Mouse (Mus musculus) kidney, adult 18-20 months (tissue): ENCODE measurements at regions not wholly inside any gene's neighbourhood (a gene's known extent, or its start where the extent isn't known, plus 50 kb on each side); places are given as distances from the start of the nearest gene placed in this dataset.

Experiments used
- DNase-seq: peaks from one replicate; pipeline ENCODE4 v3.0.0; 2021

DNA sequence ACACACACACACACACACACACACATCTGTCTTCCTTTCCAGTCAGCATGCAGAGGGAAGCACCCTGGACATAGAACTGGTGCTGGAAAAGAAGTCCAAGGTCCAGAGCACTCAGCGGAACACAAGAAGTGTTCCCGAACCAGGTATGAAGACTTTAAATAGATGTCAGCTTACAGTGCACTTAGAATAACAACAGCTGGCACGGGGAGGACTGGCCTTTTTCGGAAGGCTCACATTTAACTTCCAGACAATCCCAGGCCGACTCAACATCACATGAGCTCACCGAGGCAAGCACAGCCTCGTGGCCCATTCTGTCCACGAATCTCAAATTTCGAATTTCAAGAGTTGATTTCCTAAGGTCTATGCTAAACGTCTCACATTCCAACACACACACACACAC, 70.9 kb upstream of the Slc25a33 start:
- DNase-seq: no peak

DNA sequence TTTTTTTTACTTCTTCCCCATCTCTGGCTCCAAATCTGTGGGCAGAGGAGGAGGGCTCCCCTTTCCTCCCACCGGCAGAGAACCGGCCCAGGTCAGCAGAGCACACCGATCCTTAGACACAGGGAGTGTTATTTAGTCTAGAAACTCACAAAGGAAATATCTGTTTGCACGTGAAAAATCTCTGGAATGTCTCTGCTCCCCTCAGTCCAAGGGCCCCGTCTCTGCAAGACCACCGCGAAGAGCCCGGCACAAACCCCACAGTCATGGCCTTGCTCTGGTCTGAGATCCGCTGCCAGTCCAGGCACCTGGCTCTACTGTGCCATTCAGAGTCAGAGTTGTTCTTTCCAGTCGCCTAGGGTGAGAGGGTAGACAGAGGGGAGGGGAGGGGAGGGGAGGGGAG, 69.7 kb upstream of the Slc25a33 start:
- no peak for DNase-seq

DNA sequence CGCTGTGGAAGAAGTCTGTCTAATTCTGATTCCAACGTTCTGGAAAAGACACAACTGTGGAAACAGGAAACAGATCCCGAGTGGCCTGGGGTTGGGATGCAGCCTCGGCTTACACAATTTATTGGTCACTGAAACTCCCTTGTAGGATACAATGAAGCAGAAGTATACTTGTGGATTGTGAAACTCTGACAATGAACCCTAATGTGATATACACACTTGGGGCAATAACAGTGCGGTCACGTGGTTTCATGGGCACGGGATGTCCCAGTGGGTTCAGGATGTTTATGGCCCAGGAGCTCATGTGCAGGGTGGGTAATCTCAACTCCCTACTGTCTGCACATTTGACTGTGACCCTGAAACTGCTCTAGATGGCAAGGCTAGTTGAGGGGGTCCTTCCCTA, 68.8 kb upstream of the Slc25a33 start:
- DNase-seq: no peak

DNA sequence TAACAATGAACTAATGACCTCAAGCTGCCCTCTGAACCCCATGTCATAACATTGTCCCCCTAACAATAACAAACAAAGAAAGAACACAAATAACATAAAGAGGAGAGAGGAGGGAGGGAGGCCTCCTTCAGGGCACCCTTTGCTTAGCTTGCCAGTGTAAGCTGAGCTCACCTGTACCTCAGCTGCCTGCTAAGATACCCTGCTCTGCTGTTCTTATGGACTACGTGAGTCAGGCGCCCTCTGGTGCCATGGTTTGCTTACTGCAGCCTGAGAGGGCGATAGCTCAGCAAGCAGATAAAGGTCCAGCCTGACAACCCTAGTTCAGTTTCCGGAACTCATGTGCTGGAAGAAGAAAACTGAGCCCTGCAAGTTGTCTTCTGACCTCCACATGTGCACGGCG, 67.8 kb upstream of the Slc25a33 start:
- DNase-seq: peak; percentile 59

DNA sequence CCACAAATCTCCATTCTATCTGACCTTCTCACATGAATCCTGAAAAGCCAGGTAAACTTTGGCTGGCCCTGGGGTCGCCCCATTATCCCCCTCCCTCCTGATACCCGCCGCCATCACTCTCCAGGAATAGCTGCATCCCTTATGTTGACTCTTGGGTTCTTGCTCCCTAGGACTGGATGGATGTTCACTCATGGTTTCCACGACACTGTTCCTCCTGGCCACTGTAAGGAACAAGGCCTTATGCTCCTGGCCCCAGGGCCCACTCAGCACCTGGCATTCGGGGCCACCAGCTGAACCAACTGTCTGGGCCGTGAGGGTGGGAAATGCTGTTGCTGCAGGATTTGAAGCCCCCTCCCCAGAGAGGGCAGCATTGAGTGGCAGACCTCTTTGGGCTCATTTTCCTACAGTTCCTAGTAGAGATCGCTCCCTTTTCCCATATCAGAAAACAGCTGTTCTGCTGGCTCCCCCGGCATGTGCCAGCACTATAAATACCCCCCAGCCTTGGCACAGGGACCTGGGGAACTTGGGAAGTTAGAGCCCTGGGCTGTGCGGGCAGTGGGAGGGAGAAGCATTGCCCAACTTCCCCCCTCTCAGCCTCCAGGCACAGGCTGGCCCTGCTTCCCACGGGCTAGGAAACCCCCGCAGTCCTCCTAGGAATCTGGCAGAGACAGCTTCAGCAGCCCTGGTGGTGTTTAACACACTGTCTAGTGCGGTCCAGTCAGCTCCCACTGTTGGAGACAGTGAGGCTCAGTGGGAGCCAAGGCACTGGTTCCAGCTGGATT, 66.6 kb upstream of the Slc25a33 start:
- DNase-seq: no peak

DNA sequence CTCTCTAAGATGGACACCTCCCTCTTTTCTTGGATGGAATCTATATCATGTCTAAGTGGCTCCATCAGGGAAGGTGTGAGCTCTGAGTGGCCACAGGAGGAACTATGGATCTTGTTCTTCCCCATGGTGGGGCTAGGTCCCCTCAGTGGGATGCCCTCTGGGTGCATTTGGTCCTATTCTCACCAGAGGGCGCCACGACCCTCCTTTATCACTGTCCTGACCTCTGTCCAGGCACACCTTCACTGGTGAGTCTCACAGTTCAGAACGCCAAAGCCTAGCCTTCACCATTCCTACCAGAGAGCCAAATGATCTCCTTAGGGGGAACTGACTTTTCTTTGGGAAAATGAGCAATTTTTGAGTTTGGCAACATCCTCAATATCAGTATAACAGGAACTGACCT, 64.6 kb upstream of the Slc25a33 start:
- peak; percentile 61 for DNase-seq

DNA sequence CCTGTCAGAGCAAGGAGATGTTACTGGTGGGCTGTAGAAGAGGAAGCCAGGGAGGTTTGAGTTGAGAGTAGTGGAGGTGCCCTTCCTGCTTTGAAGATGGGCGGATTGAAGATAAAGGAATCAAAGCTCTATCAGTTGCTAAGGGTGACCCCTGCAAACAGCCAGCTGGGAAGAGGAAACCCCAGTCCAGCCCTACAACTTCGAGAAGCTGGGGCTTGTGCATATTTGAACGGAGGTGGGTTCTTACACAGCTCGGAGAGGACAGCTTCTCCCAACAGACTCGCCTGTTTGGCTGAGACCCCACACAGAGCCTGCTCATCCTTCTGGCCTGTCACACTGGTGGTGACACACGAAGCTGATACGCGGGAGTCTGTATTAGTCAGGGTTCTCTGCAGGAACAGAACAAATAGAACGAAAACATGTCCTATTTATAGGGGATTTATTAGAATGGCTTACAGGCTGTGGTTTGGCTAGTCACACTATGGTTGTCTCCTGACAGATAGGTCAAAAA, 60.6 kb upstream of the Slc25a33 start:
- DNase-seq: no peak

DNA sequence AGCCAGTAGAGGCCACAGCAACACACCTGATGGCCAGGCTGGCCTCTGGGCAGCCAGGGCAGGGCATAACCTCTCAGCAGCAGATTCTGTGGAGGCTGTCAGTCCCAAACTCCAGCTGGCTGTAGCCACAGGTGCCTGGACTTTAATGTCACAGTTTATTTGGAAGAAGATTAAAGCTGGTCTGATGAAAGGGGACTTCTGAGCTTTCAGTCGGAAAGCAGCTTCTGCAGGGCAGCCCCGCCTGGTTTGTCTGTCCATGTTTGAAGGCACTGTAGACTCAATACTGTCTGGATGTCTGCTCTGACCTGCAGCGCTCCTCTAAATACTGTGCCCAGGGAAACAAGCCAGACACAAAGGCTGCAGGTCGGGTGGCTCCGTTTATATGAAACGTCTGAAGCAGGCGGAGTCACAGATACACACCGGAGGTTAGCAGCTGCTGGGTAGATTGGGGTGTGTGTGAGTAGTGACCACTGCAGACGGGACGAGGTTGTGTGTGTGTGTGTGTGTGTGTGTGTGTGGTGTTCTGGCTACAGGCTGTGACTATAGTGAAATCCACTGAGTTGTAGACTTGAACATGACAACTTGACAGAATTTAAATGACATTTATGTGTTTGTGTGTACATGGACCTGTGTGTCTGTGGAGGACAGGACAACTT, 58.5 kb upstream of the Slc25a33 start:
- no peak for DNase-seq

DNA sequence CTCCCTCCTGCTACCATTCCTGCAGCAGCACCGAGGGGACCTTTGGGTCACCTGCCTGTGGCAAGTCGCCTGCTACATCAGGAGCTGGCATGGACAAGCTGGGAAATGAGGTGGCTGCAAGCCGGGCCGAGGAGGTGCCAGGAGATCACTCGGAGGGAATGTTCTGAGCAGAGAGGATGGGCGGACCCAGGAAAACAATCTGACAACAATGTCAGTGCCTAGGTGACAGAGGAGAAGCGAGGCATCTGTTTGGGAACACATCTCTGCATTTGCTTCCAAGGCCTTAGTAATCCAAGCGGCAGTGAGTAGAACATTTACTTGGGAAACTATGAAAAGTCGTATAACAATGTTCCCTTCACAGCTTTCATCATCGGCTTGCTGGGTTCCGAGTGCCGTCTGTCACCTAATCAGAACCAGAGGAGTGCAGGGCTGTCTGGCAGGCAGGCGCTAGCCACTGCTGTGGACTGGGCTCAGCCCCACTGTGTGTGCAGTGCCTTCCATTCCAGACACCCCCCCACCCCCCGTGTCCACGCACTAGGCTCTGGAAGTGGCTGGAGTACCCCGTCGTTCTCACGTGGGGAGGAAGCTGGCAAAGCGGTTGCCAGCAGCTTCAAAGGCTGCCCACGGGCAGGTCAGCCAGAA, 56.6 kb upstream of the Slc25a33 start:
- no peak for DNase-seq

DNA sequence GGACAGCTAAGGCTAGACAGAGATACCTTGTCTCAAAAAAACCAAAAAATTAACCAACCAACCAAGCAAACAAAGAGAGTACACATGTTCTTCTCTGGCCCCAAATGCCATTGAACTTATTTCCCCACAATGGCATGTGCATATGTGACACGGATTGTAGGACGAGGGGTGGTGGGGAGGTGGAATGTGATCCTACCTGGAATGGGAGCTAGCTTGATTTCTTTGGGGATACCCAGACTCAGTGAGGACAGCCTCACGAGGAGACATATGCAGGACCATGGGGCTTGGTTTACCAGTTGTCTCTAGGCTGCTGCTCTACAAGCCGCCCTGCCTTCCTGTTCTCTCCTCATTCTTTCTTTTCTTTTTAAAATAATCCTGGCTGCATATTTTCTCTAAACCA, 55.9 kb upstream of the Slc25a33 start:
- no peak for DNase-seq

DNA sequence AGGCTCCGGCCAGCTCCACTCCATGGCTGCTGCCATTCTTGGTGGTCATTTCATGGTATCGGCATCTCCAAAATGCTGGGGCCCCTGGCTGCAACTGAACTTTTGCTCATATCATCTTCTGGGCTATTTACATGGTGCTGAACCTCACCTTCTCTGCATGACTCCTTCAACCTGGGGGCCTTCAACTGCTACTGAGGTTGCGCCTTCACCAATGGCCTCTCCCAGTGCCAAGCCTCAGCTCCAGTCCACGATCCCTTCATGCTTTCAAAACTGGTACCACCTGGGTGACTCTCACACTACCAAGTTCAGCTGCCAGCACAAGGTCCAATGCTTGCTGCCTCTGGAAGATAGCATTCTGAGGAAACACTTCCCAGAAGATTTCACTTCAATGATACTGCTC, 53.7 kb upstream of the Slc25a33 start:
- DNase-seq: no peak
